Mouse (Mus musculus) gastrocnemius, postnatal 4 days (tissue): ENCODE data around the gene Arid1b. TPM values are rescaled to one million over a fixed set of nuclear protein-coding genes. Genes with fewer than 3 reads are reported as not detected.
"Not testable (repeated sequence)": the region's sequence is repeated elsewhere in the genome, so short reads cannot be mapped to it uniquely, and the experiment has no call there.

Experiments
- DNase-seq, 2 experiments: peaks; one replicate each; pipeline ENCODE4 v3.0.0; 2021 to 2022; ENCODE audit warnings: low spot score in 2 of 2, mixed read lengths in 2 of 2
- total RNA-seq, 2 experiments: library from RNA; stranded (reverse); gene quantifications; 2 replicates each; pipeline ENCODE4 v1.2.3; 2021

Gene Arid1b
- total RNA-seq, 2 experiments from 2014 or later = 52.9 to 53.0 TPM

GRCm38 (mm10) chr17:5083497-5083896 is 89.4 kb downstream of the Arid1b start:
- no peak for DNase-seq

- no peak for DNase-seq
Observed at GRCm38 (mm10) chr17:5084139-5084538, 90.0 kb downstream of the Arid1b start.

- no peak for DNase-seq
Observed at GRCm38 (mm10) chr17:5085004-5085403, 90.9 kb downstream of the Arid1b start.

GRCm38 (mm10) chr17:5085942-5086341 is 91.8 kb downstream of the Arid1b start:
- no peak for DNase-seq

- not testable (repeated sequence) for DNase-seq
Observed at GRCm38 (mm10) chr17:5088241-5088640, 94.1 kb downstream of the Arid1b start.

- DNase-seq = no peak
Observed at GRCm38 (mm10) chr17:5088822-5089221, 94.7 kb downstream of the Arid1b start.

GRCm38 (mm10) chr17:5089541-5089940 is 95.4 kb downstream of the Arid1b start:
- DNase-seq = no peak

- no peak for DNase-seq
Observed at GRCm38 (mm10) chr17:5091490-5091889, 97.4 kb downstream of the Arid1b start.

GRCm38 (mm10) chr17:5091934-5092333 is 97.8 kb downstream of the Arid1b start:
- no peak for DNase-seq

- not testable (repeated sequence) for DNase-seq
Observed at GRCm38 (mm10) chr17:5093343-5093742, 99.2 kb downstream of the Arid1b start.

- no peak for DNase-seq
Observed at GRCm38 (mm10) chr17:5094636-5095035, 100.5 kb downstream of the Arid1b start.

GRCm38 (mm10) chr17:5095741-5096140 is 101.6 kb downstream of the Arid1b start:
- DNase-seq = no peak

- no peak for DNase-seq
Observed at GRCm38 (mm10) chr17:5097046-5097445, 102.9 kb downstream of the Arid1b start.

GRCm38 (mm10) chr17:5097545-5098475 is 103.7 kb downstream of the Arid1b start:
- DNase-seq = no peak

- no peak for DNase-seq
Observed at GRCm38 (mm10) chr17:5098727-5099126, 104.6 kb downstream of the Arid1b start.

- DNase-seq = no peak
Observed at GRCm38 (mm10) chr17:5099238-5099637, 105.1 kb downstream of the Arid1b start.

GRCm38 (mm10) chr17:5101157-5101556 is 107.0 kb downstream of the Arid1b start:
- no peak for DNase-seq

- no peak for DNase-seq
Observed at GRCm38 (mm10) chr17:5101887-5102286, 107.8 kb downstream of the Arid1b start.

- DNase-seq = no peak
Observed at GRCm38 (mm10) chr17:5105746-5106145, 111.6 kb downstream of the Arid1b start.

GRCm38 (mm10) chr17:5106263-5107195 is 112.4 kb downstream of the Arid1b start:
- no peak for DNase-seq

- DNase-seq = no peak
Observed at GRCm38 (mm10) chr17:5107501-5107900, 113.4 kb downstream of the Arid1b start.

- DNase-seq = no peak
Observed at GRCm38 (mm10) chr17:5108022-5108421, 113.9 kb downstream of the Arid1b start.
